Mouse (Mus musculus) adrenal gland, postnatal 25 days (tissue): ENCODE measurements around the gene Tmem138. TPM values are rescaled to one million over a fixed set of nuclear protein-coding genes. Genes with fewer than 3 reads are reported as not detected.
"Not testable (repeated sequence)": the region's sequence is repeated elsewhere in the genome, so short reads cannot be mapped to it uniquely, and the experiment has no call there.

ENCODE experiments used
- DNase-seq: peaks from one replicate; pipeline ENCODE4 v3.0.0; 2021; ENCODE audit warnings: mixed read lengths
- total RNA-seq: library from RNA; stranded (reverse); gene quantifications from 2 replicates; pipeline ENCODE4 v1.2.3, GENCODE M21; 2021

Tmem138 gene
- total RNA-seq, 1 experiment from 2014 or later: 13.2 TPM

GRCm38 (mm10) chr19:10569627-10570026, 7.5 kb downstream of the Tmem138 start:
- DNase-seq: no peak

- no peak for DNase-seq
Measured at GRCm38 (mm10) chr19:10565217-10565616, 11.9 kb downstream of the Tmem138 start.

GRCm38 (mm10) chr19:10564278-10564677, 12.9 kb downstream of the Tmem138 start:
- DNase-seq: no peak

GRCm38 (mm10) chr19:10562351-10562750, 14.8 kb downstream of the Tmem138 start:
- DNase-seq: no peak

GRCm38 (mm10) chr19:10561558-10562314, 15.4 kb downstream of the Tmem138 start:
- peak; percentile 28 for DNase-seq

- DNase-seq: no peak
Measured at GRCm38 (mm10) chr19:10560108-10560507, 17.1 kb downstream of the Tmem138 start.

- not testable (repeated sequence) for DNase-seq
Measured at GRCm38 (mm10) chr19:10557837-10558375, 19.3 kb downstream of the Tmem138 start.

- no peak for DNase-seq
Measured at GRCm38 (mm10) chr19:10557430-10557829, 19.7 kb downstream of the Tmem138 start.

GRCm38 (mm10) chr19:10557001-10557400, 20.2 kb downstream of the Tmem138 start:
- DNase-seq: no peak

GRCm38 (mm10) chr19:10555624-10556510, 21.3 kb downstream of the Tmem138 start, which contains the start of gene Tmem216:
Gene Tmem216 (minus strand): TSS chr19:10556238.
- peak; percentile 83 for DNase-seq

GRCm38 (mm10) chr19:10539454-10539853, 37.7 kb downstream of the Tmem138 start:
- DNase-seq: no peak

GRCm38 (mm10) chr19:10530082-10530481, 47.1 kb downstream of the Tmem138 start:
- DNase-seq: no peak

- no peak for DNase-seq
Measured at GRCm38 (mm10) chr19:10525910-10526309, 51.3 kb downstream of the Tmem138 start, which contains the start of gene Sdhaf2. Gene Sdhaf2 (minus strand): TSS chr19:10526142.

- DNase-seq: peak; percentile 90
Measured at GRCm38 (mm10) chr19:10525106-10525901, 51.9 kb downstream of the Tmem138 start, which contains the start of gene Cpsf7. Gene Cpsf7 (plus strand): TSS chr19:10525266.

- no peak for DNase-seq
Measured at GRCm38 (mm10) chr19:10524784-10525105, 52.4 kb downstream of the Tmem138 start.

GRCm38 (mm10) chr19:10523483-10524080, 53.6 kb downstream of the Tmem138 start:
- no peak for DNase-seq

- no peak for DNase-seq
Measured at GRCm38 (mm10) chr19:10521926-10522325, 55.2 kb downstream of the Tmem138 start.
